Mouse (Mus musculus): ENCODE measurements around the gene Cdip1. TPM values are rescaled to one million over a fixed set of nuclear protein-coding genes. Genes with fewer than 3 reads are reported as not detected.
"Not testable (repeated sequence)": the region's sequence is repeated elsewhere in the genome, so short reads cannot be mapped to it uniquely, and the experiment has no call there.

Gene Cdip1
- total and polyA plus RNA-seq, 3 experiments: 58.4 to 94.3 (median 65.6) TPM

DNA sequence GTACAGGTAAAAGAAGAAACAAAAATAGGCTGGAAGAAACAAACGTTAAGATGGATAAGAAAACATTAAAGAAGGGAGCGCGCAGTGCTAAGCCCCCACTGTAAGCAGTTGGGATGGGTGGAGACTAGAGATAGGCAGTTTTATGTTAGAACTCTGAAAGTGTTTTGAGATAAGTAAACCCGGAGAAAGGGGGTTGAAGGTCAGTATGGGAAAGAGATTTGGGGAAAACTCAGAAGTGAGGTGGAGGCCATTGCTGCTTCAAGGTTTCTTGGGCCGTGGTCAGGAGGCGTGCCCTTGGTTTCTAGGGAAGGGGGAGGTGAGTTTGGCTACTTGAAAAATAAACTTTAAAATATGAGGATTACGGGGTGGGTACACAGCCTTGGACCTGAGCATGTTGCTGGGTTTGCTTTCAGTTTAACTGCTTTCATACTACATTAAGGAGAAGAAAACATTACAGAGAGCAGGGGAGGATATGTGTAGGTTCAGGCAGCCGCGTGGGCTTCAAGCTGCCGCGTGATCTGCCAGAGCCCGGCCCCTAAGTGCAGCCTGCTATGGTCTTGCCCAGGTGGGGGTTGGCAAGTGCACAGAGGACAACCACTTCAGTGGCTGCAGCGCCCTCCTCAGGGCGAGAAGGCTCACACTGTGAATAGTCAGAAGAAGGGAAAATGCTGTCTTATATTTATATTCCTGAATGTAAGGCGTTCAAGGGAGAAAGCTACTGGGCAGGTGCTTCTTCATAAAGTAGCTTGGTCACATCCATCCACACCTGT, 41.7 kb upstream of the Cdip1 start:
- intact Hi-C loops (cut with DNase I): no loop called here
- WGBS: 61% methylated on average over 15 of the region's 15 CpGs
- Histone ChIP-seq H3K4me1 (ENCODE audit: control insufficient read depth, insufficient read depth, low read length) (no peaks in the 10 kb centered on the region), H3K4me3 (no peak overlapping the region), H3K36me3 (ENCODE audit: control insufficient read depth, insufficient read depth, low read length) (no peaks in the 10 kb centered on the region), H3K79me2 (replicated peaks; ENCODE audit: control insufficient read depth, insufficient read depth, low read length) (no peaks in the 10 kb centered on the region), H3K27ac (no peak overlapping the region), H3K27me3 (ENCODE audit: control insufficient read depth, insufficient read depth, low read length) (no peaks in the 10 kb centered on the region), H3K9ac (ENCODE audit: low read depth, low read length) (no peak overlapping the region)
- TF ChIP-seq EP300 (IDR thresholded peaks at IDR 0.05; ENCODE audit: insufficient read depth, low read depth, low read length) (no peak), POLR2A (IDR thresholded peaks at IDR 0.05; ENCODE audit: insufficient read depth, low read depth, low read length) (no peak), CTCF (IDR thresholded peaks at IDR 0.05) (no peak)
- DNase-seq: no peak

DNA sequence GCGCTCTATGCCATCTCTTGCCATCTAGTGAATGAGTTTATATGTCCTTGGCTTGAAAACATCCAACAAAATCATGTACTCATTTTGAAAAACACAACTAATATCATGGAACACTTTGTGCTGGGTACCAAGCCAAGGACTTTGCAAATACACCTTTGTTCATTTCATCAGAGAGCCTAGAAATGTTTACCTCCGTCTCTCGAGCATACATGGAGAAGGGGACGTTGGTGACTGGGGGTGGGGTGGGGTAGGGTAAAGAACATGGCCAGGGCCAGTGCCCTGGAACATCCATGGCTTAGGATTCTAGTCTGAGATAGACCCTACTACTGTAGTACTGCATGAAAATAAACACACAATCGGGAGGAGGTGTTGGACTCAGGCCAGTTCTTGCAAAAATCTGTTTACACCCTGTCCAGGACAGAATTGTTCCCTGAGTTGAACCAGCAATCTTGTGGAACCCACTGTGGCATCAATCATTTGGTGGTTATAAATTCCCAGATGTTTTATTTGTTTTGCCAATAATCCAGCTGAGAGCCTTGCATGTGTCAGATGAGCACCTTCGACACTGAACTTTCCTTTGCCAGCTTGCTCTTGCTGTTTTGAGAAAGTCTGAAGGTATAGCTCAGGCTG, 39.3 kb upstream of the Cdip1 start:
- intact Hi-C loops (cut with DNase I): no loop called here
- 77% methylated on average over 6 of the region's 6 CpGs for WGBS
- Histone ChIP-seq H3K79me2 (replicated peaks; ENCODE audit: control insufficient read depth, insufficient read depth, low read length) (no peaks in the 10 kb centered on the region), H3K36me3 (ENCODE audit: control insufficient read depth, insufficient read depth, low read length) (no peaks in the 10 kb centered on the region), H3K27ac (no peak overlapping the region), H3K9ac (ENCODE audit: low read depth, low read length) (no peak overlapping the region), H3K4me1 (ENCODE audit: control insufficient read depth, insufficient read depth, low read length) (no peaks in the 10 kb centered on the region), H3K27me3 (ENCODE audit: control insufficient read depth, insufficient read depth, low read length) (no peaks in the 10 kb centered on the region), H3K4me3 (no peak overlapping the region)
- no peak for DNase-seq
- no peak for TF ChIP-seq POLR2A (IDR thresholded peaks at IDR 0.05; ENCODE audit: insufficient read depth, low read depth, low read length)
- no peak for TF ChIP-seq EP300 (IDR thresholded peaks at IDR 0.05; ENCODE audit: insufficient read depth, low read depth, low read length)
- no peak for TF ChIP-seq CTCF (IDR thresholded peaks at IDR 0.05)

DNA sequence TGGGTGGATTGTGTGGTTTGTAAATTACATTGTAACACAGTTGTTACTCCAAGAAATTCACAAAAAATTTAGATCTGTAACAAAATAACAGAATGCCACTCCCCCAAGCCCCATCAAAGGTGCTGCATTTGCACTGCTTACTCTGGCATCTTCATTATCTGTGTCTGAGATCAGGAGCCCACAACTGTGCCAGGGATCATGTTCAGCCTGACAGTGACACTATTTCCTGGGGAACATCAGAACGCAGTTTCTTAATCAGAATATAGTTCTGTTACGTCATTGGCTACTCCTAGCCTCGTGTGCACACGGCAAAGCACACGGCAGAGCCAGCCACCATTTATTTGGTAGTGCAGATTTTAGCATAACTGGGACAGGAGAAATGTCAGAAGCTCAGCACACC, 37.5 kb upstream of the Cdip1 start:
- H3K36me3 ChIP-seq (ENCODE audit: control insufficient read depth, insufficient read depth, low read length): no peaks in the 10 kb centered on the region
- no peak overlapping the region for H3K27ac ChIP-seq
- no peak overlapping the region for H3K4me3 ChIP-seq
- TF ChIP-seq POLR2A (IDR thresholded peaks at IDR 0.05; ENCODE audit: insufficient read depth, low read depth, low read length) (no peak), EP300 (IDR thresholded peaks at IDR 0.05; ENCODE audit: insufficient read depth, low read depth, low read length) (no peak), CTCF (IDR thresholded peaks at IDR 0.05) (no peak)
- no peaks in the 10 kb centered on the region for H3K27me3 ChIP-seq (ENCODE audit: control insufficient read depth, insufficient read depth, low read length)
- intact Hi-C loops (cut with DNase I): no loop called here
- no peak overlapping the region for H3K9ac ChIP-seq (ENCODE audit: low read depth, low read length)
- no peaks in the 10 kb centered on the region for H3K79me2 ChIP-seq (replicated peaks; ENCODE audit: control insufficient read depth, insufficient read depth, low read length)
- 90% methylated on average over 5 of the region's 5 CpGs for WGBS
- DNase-seq: no peak
- no peaks in the 10 kb centered on the region for H3K4me1 ChIP-seq (ENCODE audit: control insufficient read depth, insufficient read depth, low read length)

DNA sequence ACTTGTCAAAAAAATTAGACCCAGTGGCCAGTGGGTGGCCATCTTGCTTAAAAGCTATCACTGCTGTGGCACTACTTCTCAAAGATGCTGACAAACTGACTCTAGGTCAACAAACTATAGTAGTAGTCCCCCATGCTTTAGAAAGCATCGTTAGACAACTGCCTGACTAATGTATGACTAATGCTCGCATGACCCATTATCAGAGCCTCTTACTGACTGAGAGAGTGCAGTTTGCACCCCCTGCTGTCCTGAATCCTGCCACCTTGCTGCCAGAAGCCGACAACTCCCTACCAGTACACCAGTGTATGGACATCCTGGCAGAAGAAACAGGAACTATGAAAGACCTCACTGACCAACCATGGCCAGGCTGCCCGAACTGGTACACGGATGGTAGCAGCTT, 34.4 kb upstream of the Cdip1 start:
- DNase-seq; H3K4me1 ChIP-seq (ENCODE audit: control insufficient read depth, insufficient read depth, low read length); H3K27me3 ChIP-seq (ENCODE audit: control insufficient read depth, insufficient read depth, low read length); intact Hi-C loops (cut with DNase I); H3K27ac ChIP-seq; H3K36me3 ChIP-seq (ENCODE audit: control insufficient read depth, insufficient read depth, low read length); H3K79me2 ChIP-seq (replicated peaks; ENCODE audit: control insufficient read depth, insufficient read depth, low read length); H3K9ac ChIP-seq (ENCODE audit: low read depth, low read length); H3K4me3 ChIP-seq: not testable (repeated sequence)
- WGBS: 71% methylated on average over 5 of the region's 5 CpGs

DNA sequence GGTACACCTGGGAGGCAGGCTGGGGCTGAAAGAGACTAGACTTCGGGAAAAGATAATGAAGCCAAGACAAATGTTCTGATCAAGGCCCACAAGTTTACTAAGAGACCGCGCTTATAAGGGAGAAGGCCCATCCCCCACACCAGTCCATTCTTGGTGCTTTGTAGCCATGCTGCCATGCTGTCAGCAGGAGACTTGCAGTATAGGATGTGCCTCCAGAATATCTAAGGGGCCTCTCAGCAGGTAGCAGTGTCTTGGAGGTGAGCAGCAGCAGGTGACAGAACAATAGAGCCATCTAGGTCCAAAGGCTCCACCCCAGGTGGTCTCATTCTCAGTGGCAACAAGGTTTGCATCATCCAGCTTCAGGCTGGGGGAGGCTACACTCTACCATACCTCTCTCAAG, 28.3 kb upstream of the Cdip1 start:
- H3K36me3 ChIP-seq (ENCODE audit: control insufficient read depth, insufficient read depth, low read length): no peaks in the 10 kb centered on the region
- no peak for DNase-seq
- no peak overlapping the region for H3K9ac ChIP-seq (ENCODE audit: low read depth, low read length)
- no peaks in the 10 kb centered on the region for H3K27me3 ChIP-seq (ENCODE audit: control insufficient read depth, insufficient read depth, low read length)
- TF ChIP-seq EP300 (IDR thresholded peaks at IDR 0.05; ENCODE audit: insufficient read depth, low read depth, low read length) (no peak), CTCF (IDR thresholded peaks at IDR 0.05) (no peak)
- H3K4me1 ChIP-seq (ENCODE audit: control insufficient read depth, insufficient read depth, low read length): no peaks in the 10 kb centered on the region
- H3K79me2 ChIP-seq (replicated peaks; ENCODE audit: control insufficient read depth, insufficient read depth, low read length): no peaks in the 10 kb centered on the region
- intact Hi-C loops (cut with DNase I): no loop called here
- 83% methylated on average over 3 of the region's 3 CpGs for WGBS
- no peak overlapping the region for H3K4me3 ChIP-seq
- H3K27ac ChIP-seq: no peak overlapping the region

DNA sequence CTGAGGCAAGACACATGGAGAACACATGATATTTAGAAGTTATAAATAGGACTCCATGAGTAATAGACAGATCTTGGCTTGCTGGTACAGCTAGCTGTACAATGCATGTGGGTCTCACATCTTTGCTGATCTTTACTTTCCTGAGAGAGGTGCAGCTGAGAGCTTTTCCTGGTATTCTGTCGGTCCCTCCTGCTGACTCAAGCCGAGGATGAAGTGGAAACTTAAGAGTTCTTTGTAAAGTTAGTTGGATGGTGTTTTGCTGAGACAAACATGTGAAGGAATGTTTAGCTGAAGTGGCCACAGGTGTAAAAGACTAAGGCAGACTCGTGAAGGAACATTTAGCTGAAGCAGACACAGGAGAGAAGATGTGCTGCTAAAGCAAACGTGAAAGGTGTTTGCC, 6.5 kb upstream of the Cdip1 start:
- DNase-seq: no peak
- WGBS: 80% methylated on average over 4 of the region's 4 CpGs
- Histone ChIP-seq H3K27ac (no peak overlapping the region), H3K79me2 (replicated peaks; ENCODE audit: control insufficient read depth, insufficient read depth, low read length) (no peaks in the 10 kb centered on the region), H3K4me3 (no peak overlapping the region), H3K27me3 (ENCODE audit: control insufficient read depth, insufficient read depth, low read length) (no peaks in the 10 kb centered on the region), H3K9ac (ENCODE audit: low read depth, low read length) (no peak overlapping the region), H3K4me1 (ENCODE audit: control insufficient read depth, insufficient read depth, low read length) (no peaks in the 10 kb centered on the region), H3K36me3 (ENCODE audit: control insufficient read depth, insufficient read depth, low read length) (no peaks in the 10 kb centered on the region)
- intact Hi-C loops (cut with DNase I): no loop called here
- no peak for TF ChIP-seq CTCF (IDR thresholded peaks at IDR 0.05)
- TF ChIP-seq EP300 (IDR thresholded peaks at IDR 0.05; ENCODE audit: insufficient read depth, low read depth, low read length): no peak
- no peak for TF ChIP-seq POLR2A (IDR thresholded peaks at IDR 0.05; ENCODE audit: insufficient read depth, low read depth, low read length)
